Mouse (Mus musculus): ENCODE data around the gene Snd1.

GRCm38 (mm10) chr6:28850326-28850900 lies 375.5 kb downstream of the Snd1 start:
- TF ChIP-seq POLR2A (IDR thresholded peaks at IDR 0.05; ENCODE audit: insufficient read length, low read depth) = no peak
- no peak for TF ChIP-seq CEBPB (IDR thresholded peaks at IDR 0.05; ENCODE audit: insufficient read depth, poor library complexity, severe bottlenecking)

All from myocyte (in vitro differentiated cells).